7 mouse cellular contexts compared by ENCODE assay signal in genomic region chr9:41935373-41935971, GRCm38 (mm10).
DNase-seq lines count a peak whose midpoint lies in the region; ATAC-seq lines count a peak whose summit lies in the region.

No protein-coding gene starts in this region.

- H3K9ac ChIP-seq in kidney, embryonic 16.5 days (replicated peaks; ENCODE audit: low read length): peak overlapping the region; percentile 62
- no peak overlapping the region for H3K9ac ChIP-seq in liver, embryonic 13.5 days

- ATAC-seq in CD4-positive, CD25-positive, alpha-beta regulatory T cell, adult 4 months: peak; percentile 79
- ATAC-seq in kidney, embryonic 16.5 days (ENCODE audit: low FRiP score, low TSS enrichment): peak; percentile 75
- ATAC-seq in liver, embryonic 13.5 days (ENCODE audit: low read depth): no peak
- no peak for ATAC-seq in erythroid progenitor cell, adult 5-6 weeks (replicated peaks; ENCODE audit: low FRiP score, poor library complexity, severe bottlenecking)

- DNase-seq in T-cell, adult 2 months (ENCODE audit: low spot score): peak; percentile 18
- DNase-seq in frontal cortex, postnatal 10 days (ENCODE audit: low spot score in 2 of 2): peak; percentile 54 to 57
- DNase-seq in liver, embryonic 13.5 days: no peak
- peak; percentile 68 for DNase-seq in retina, embryonic 14.5 days (ENCODE audit: low spot score)

- no peaks in the 10 kb centered on the region for H3K27me3 ChIP-seq in kidney, embryonic 16.5 days (ENCODE audit: insufficient read depth, low read length)
- peaks cover 4% of the 10 kb centered on the region for H3K27me3 ChIP-seq in liver, embryonic 13.5 days

- WGBS in kidney, embryonic 16.5 days: under 1% methylated on average over 21 of the region's 21 CpGs
- whole genome bisulfite sequencing in liver, embryonic 13.5 days (ENCODE audit: insufficient replicate concordance): 4% methylated on average over 17 of the region's 21 CpGs

- H3K4me3 ChIP-seq in kidney, embryonic 16.5 days (ENCODE audit: low read length): peak overlapping the region; percentile 36
- peak overlapping the region; percentile 32 for H3K4me3 ChIP-seq in liver, embryonic 13.5 days (replicated peaks)

- H3K36me3 ChIP-seq in kidney, embryonic 16.5 days (ENCODE audit: insufficient read depth, low read length): no peaks in the 10 kb centered on the region
- no peaks in the 10 kb centered on the region for H3K36me3 ChIP-seq in liver, embryonic 13.5 days

- no peaks in the 10 kb centered on the region for H3K9me3 ChIP-seq in kidney, embryonic 16.5 days (ENCODE audit: low read length)
- no peaks in the 10 kb centered on the region for H3K9me3 ChIP-seq in liver, embryonic 13.5 days (replicated peaks)

- H3K4me1 ChIP-seq in kidney, embryonic 16.5 days (ENCODE audit: insufficient read depth, low read length): peaks cover 51% of the 10 kb centered on the region
- no peaks in the 10 kb centered on the region; the same call in 1 of the 2 replicates for H3K4me1 ChIP-seq in liver, embryonic 13.5 days (replicated peaks)

- peak overlapping the region; percentile 71 for H3K27ac ChIP-seq in kidney, embryonic 16.5 days (ENCODE audit: low read length)
- no peak overlapping the region for H3K27ac ChIP-seq in liver, embryonic 13.5 days

- peak overlapping the region; percentile 60 for H3K4me2 ChIP-seq in kidney, embryonic 16.5 days (replicated peaks; ENCODE audit: low read depth, low read length)
- peak overlapping the region; percentile 48 for H3K4me2 ChIP-seq in liver, embryonic 13.5 days

Comparison
In these comparisons a context has a peak if more than half of its experiments do, and no peak if none do; other contexts are left out.
1. ATAC-seq: peak in CD4-positive, CD25-positive, alpha-beta regulatory T cell, adult 4 months (single experiment) and kidney, embryonic 16.5 days (single experiment); none in liver, embryonic 13.5 days (single experiment) and erythroid progenitor cell, adult 5-6 weeks (single experiment).